Mouse (Mus musculus): ENCODE data around the gene Tmpo. TPM values are rescaled to one million over a fixed set of nuclear protein-coding genes. Genes with fewer than 3 reads are reported as not detected.

Tmpo gene
- polyA plus RNA-seq, 1 experiment from 2014 or later: 132 TPM

DNA sequence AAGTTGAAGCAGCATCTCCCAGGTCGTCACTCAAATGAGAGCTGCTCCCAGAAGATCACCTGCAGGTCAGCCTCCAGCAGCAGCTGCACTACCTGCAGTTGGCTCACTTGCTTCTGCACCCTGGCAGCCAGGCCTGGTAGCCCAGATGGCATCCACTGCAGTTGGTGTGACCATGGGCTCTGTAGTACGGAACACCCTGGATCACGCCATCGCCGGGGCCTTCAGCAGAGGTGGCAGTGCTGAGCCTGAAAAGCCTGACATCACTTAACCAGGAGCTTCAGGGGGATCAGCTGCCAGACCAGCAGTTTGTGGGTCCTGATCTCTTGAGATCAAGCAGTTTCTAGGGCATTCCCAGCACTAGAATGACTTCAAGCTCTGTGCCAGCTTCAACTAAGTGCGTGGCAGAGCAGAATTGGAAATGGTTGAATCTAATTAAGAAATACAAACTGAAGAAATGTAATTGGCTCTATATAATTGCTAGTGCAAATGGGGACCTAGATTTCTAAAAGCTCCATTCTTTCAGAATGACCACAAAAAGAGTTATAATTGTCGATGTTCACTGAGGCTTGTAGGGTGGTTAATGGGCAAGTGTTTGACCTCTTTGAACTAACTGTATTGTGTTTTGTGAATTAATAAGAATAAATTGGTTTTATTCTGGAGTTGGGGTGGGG lies 45.7 kb downstream of the Tmpo start:
- Histone ChIP-seq H3K4me1 (ENCODE audit: control insufficient read depth, insufficient read depth, low read length) (no peaks in the 10 kb centered on the region), H3K27me3 (ENCODE audit: control insufficient read depth, insufficient read depth, low read length) (no peaks in the 10 kb centered on the region), H3K4me3 (replicated peaks; ENCODE audit: low read length) (no peak overlapping the region), H3K9me3 (replicated peaks; ENCODE audit: control insufficient read depth, low read length) (no peaks in the 10 kb centered on the region), H3K9ac (ENCODE audit: low read length) (no peak overlapping the region), H3K27ac (ENCODE audit: low read length) (no peak overlapping the region), H3K36me3 (ENCODE audit: control insufficient read depth, insufficient read depth, low read length) (no peaks in the 10 kb centered on the region), H3K4me2 (ENCODE audit: low read depth, low read length) (no peak overlapping the region)
- WGBS: 88% methylated on average over 7 of the region's 7 CpGs
- no peak for ATAC-seq (ENCODE audit: insufficient read depth, low FRiP score)

DNA sequence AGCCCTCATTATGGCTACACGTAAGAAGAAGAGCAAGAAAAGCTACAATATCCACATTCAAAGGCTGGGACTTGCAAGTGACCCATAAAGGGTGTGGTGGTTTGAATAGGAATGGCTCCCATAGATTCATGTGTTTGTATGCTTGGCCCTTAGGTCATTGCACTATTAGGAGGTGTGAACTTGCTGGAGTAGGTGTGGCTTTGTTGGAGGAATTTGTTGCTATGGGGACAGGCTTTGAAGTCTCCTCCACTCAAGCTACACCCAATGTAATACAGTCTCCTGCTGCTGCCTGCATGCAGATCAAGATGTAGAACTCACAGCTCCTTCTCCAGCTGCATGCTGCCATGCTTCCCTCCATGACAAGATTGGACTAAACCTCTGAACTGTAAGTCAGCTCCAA lies 49.5 kb downstream of the Tmpo start:
- no peak overlapping the region for H3K27ac ChIP-seq (ENCODE audit: low read length)
- WGBS: 68% methylated on average over 1 of the region's 1 CpGs
- ATAC-seq (ENCODE audit: insufficient read depth, low FRiP score): 0 out of 2 replicates have a peak, but pooled peaks have one; percentile 37

GRCm38 (mm10) chr10:91130792-91131191 lies 50.3 kb downstream of the Tmpo start:
- no peak overlapping the region for H3K9ac ChIP-seq (ENCODE audit: low read length)
- H3K9me3 ChIP-seq (replicated peaks; ENCODE audit: control insufficient read depth, low read length): no peaks in the 10 kb centered on the region
- ATAC-seq (ENCODE audit: insufficient read depth, low FRiP score): no peak
- H3K4me2 ChIP-seq (ENCODE audit: low read depth, low read length): no peak overlapping the region
- H3K4me1 ChIP-seq (ENCODE audit: control insufficient read depth, insufficient read depth, low read length): no peaks in the 10 kb centered on the region
- H3K27ac ChIP-seq (ENCODE audit: low read length): no peak overlapping the region
- WGBS: 91% methylated on average over 3 of the region's 3 CpGs
- H3K4me3 ChIP-seq (replicated peaks; ENCODE audit: low read length): no peak overlapping the region
- no peaks in the 10 kb centered on the region for H3K27me3 ChIP-seq (ENCODE audit: control insufficient read depth, insufficient read depth, low read length)
- no peaks in the 10 kb centered on the region for H3K36me3 ChIP-seq (ENCODE audit: control insufficient read depth, insufficient read depth, low read length)

More for the DNA sequence above, 49.5 kb downstream of the Tmpo start:
- Histone ChIP-seq H3K9ac (ENCODE audit: low read length) (no peak overlapping the region), H3K36me3 (ENCODE audit: control insufficient read depth, insufficient read depth, low read length) (no peaks in the 10 kb centered on the region), H3K9me3 (replicated peaks; ENCODE audit: control insufficient read depth, low read length) (no peaks in the 10 kb centered on the region), H3K27me3 (ENCODE audit: control insufficient read depth, insufficient read depth, low read length) (no peaks in the 10 kb centered on the region), H3K4me3 (replicated peaks; ENCODE audit: low read length) (no peak overlapping the region), H3K4me2 (ENCODE audit: low read depth, low read length) (no peak overlapping the region), H3K4me1 (ENCODE audit: control insufficient read depth, insufficient read depth, low read length) (no peaks in the 10 kb centered on the region)

DNA sequence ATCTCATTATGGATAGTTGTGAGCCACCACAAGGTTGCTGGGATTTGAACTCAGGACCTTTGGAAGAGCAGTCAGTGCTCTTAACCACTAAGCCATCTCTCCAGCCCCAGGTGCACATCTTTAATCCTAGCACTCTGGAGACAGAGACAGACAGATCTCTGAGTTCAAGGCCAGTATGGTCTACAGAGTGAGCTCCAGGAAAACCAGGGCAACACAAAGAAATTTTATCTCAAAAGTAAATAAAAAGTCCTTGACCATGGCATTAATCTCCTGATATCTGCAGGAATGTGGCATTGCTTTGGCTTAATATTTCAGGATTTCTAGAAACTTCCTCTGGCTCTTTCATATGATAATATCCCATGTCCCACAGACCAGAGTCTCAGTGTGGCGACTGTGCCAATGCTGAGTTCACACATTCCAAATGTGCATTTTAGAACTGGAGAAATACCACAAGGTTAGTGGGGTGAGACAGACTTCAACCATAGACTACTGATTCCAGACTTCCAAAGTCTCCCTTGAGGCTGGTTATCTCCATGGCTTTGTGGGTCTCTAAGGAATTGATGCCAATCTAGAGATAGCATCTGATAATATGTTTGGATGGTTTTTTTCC lies 52.5 kb downstream of the Tmpo start:
- no peaks in the 10 kb centered on the region for H3K36me3 ChIP-seq (ENCODE audit: control insufficient read depth, insufficient read depth, low read length)
- H3K4me3 ChIP-seq (replicated peaks; ENCODE audit: low read length): no peak overlapping the region
- WGBS: 78% methylated on average over 1 of the region's 1 CpGs
- H3K4me2 ChIP-seq (ENCODE audit: low read depth, low read length): no peak overlapping the region
- ATAC-seq (ENCODE audit: insufficient read depth, low FRiP score): no peak
- no peak overlapping the region for H3K9ac ChIP-seq (ENCODE audit: low read length)
- no peak overlapping the region for H3K27ac ChIP-seq (ENCODE audit: low read length)
- peaks cover 3% of the 10 kb centered on the region; the same call in 1 of the 2 replicates for H3K4me1 ChIP-seq (ENCODE audit: control insufficient read depth, insufficient read depth, low read length)
- no peaks in the 10 kb centered on the region for H3K27me3 ChIP-seq (ENCODE audit: control insufficient read depth, insufficient read depth, low read length)
- H3K9me3 ChIP-seq (replicated peaks; ENCODE audit: control insufficient read depth, low read length): no peaks in the 10 kb centered on the region

- Histone ChIP-seq H3K27me3 (ENCODE audit: control insufficient read depth, insufficient read depth, low read length) (no peaks in the 10 kb centered on the region), H3K4me1 (ENCODE audit: control insufficient read depth, insufficient read depth, low read length) (peaks cover 6% of the 10 kb centered on the region), H3K27ac (ENCODE audit: low read length) (no peak overlapping the region), H3K36me3 (ENCODE audit: control insufficient read depth, insufficient read depth, low read length) (no peaks in the 10 kb centered on the region), H3K4me3 (replicated peaks; ENCODE audit: low read length) (no peak overlapping the region), H3K4me2 (ENCODE audit: low read depth, low read length) (no peak overlapping the region), H3K9ac (ENCODE audit: low read length) (no peak overlapping the region), H3K9me3 (replicated peaks; ENCODE audit: control insufficient read depth, low read length) (no peaks in the 10 kb centered on the region)
- ATAC-seq (ENCODE audit: insufficient read depth, low FRiP score): no peak
- WGBS: 52% methylated on average over 2 of the region's 2 CpGs
Observed at GRCm38 (mm10) chr10:91127395-91127794, 53.7 kb downstream of the Tmpo start.

DNA sequence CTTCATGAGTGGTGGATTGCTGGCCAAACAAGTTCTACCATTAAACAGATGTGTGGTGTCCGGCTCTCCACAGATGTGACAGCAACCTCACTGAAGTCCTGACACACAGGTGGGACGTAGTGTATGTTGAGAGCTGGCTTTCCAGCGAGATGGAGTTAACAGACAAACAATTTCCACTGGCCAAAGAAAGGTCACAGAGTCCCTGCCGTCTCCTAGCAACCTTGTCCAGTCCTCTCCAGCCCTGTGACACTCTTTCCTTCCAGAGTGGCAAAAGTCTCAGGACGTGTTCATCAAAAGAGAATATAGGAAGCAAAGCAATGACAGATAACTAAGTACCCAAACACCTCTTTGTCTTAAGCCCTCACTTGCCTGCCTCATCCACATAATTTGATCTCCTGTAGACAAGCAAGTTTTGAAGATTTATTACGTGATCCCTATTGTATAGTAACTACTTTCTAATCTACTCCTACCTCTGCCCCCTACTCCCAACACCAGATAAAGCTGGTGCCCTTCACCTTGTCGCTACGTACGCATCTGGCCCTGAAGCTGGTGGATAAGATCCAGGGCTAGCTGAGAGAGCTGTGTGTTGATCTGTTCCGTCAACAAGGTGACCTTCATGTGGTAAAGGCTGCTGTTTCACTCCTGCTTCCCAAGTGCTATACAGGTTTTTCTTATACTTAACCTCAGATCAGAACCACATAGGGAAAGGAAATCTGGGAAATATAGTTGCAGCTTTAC lies 54.3 kb downstream of the Tmpo start:
- peaks cover 4% of the 10 kb centered on the region; the same call in 1 of the 2 replicates for H3K36me3 ChIP-seq (ENCODE audit: control insufficient read depth, insufficient read depth, low read length)
- H3K4me1 ChIP-seq (ENCODE audit: control insufficient read depth, insufficient read depth, low read length): peaks cover 11% of the 10 kb centered on the region
- no peak overlapping the region for H3K9ac ChIP-seq (ENCODE audit: low read length)
- 56% methylated on average over 10 of the region's 10 CpGs for WGBS
- H3K4me2 ChIP-seq (ENCODE audit: low read depth, low read length): no peak overlapping the region
- H3K27ac ChIP-seq (ENCODE audit: low read length): no peak overlapping the region
- H3K27me3 ChIP-seq (ENCODE audit: control insufficient read depth, insufficient read depth, low read length): no peaks in the 10 kb centered on the region
- no peak for ATAC-seq (ENCODE audit: insufficient read depth, low FRiP score)
- no peak overlapping the region for H3K4me3 ChIP-seq (replicated peaks; ENCODE audit: low read length)
- H3K9me3 ChIP-seq (replicated peaks; ENCODE audit: control insufficient read depth, low read length): no peaks in the 10 kb centered on the region

GRCm38 (mm10) chr10:91123828-91124822 lies 57.0 kb downstream of the Tmpo start, which contains the start of gene Slc25a3:
Gene Slc25a3, minus strand, starts transcription at chr10:91124059.
- peaks cover 22% of the 10 kb centered on the region; the same call in 1 of the 2 replicates for H3K36me3 ChIP-seq (ENCODE audit: control insufficient read depth, insufficient read depth, low read length)
- 8% methylated on average over 59 of the region's 59 CpGs for WGBS
- peak; percentile 100 for ATAC-seq (ENCODE audit: insufficient read depth, low FRiP score)
- peak within 1 kb of the TSS; percentile 92 for H3K27ac ChIP-seq (ENCODE audit: low read length)
- peak within 1 kb of the TSS; percentile 84 for H3K4me2 ChIP-seq (ENCODE audit: low read depth, low read length)
- no peaks in the 10 kb centered on the region for H3K27me3 ChIP-seq (ENCODE audit: control insufficient read depth, insufficient read depth, low read length)
- H3K4me3 ChIP-seq (replicated peaks; ENCODE audit: low read length): peak within 1 kb of the TSS; percentile 83
- H3K9me3 ChIP-seq (replicated peaks; ENCODE audit: control insufficient read depth, low read length): no peaks in the 10 kb centered on the region
- peaks cover 12% of the 10 kb centered on the region for H3K4me1 ChIP-seq (ENCODE audit: control insufficient read depth, insufficient read depth, low read length)
- peak within 1 kb of the TSS; percentile 99 for H3K9ac ChIP-seq (ENCODE audit: low read length)

- Histone ChIP-seq H3K4me3 (replicated peaks; ENCODE audit: low read length) (peak overlapping the region; percentile 83), H3K9me3 (replicated peaks; ENCODE audit: control insufficient read depth, low read length) (no peaks in the 10 kb centered on the region), H3K4me2 (ENCODE audit: low read depth, low read length) (peak overlapping the region; percentile 84), H3K4me1 (ENCODE audit: control insufficient read depth, insufficient read depth, low read length) (peaks cover 12% of the 10 kb centered on the region), H3K36me3 (ENCODE audit: control insufficient read depth, insufficient read depth, low read length) (peaks cover 28% of the 10 kb centered on the region), H3K27me3 (ENCODE audit: control insufficient read depth, insufficient read depth, low read length) (no peaks in the 10 kb centered on the region), H3K27ac (ENCODE audit: low read length) (peak overlapping the region; percentile 92), H3K9ac (ENCODE audit: low read length) (peak overlapping the region; percentile 99)
- under 1% methylated on average over 44 of the region's 44 CpGs for WGBS
- peak; percentile 51 for ATAC-seq (ENCODE audit: insufficient read depth, low FRiP score)
Observed at GRCm38 (mm10) chr10:91123281-91123827, 57.8 kb downstream of the Tmpo start.

Measured in stomach, embryonic 16.5 days (tissue).